Mouse (Mus musculus) olfactory bulb, adult 2 months (tissue): ENCODE measurements around the gene Stap2. TPM values are rescaled to one million over a fixed set of nuclear protein-coding genes. Genes with fewer than 3 reads are reported as not detected.

Experiments
- H3K27ac ChIP-seq: fragments of 200-500 bp; 2 replicates; pipeline ENCODE4 v1.5.1; 2012; ENCODE audit warnings: low read depth, low read length; ENCODE audit not compliant: insufficient read depth
- H3K4me1 ChIP-seq: fragments of 200-500 bp; 2 replicates; pipeline ENCODE4 v1.6.1; 2012; ENCODE audit warnings: low read length; ENCODE audit not compliant: control insufficient read depth, insufficient read depth
- H3K4me3 ChIP-seq: fragments of 200-500 bp; 2 replicates; pipeline ENCODE4 v1.5.1; 2012; ENCODE audit warnings: mild to moderate bottlenecking, low read depth, low read length, moderate library complexity; ENCODE audit not compliant: insufficient read depth
- CTCF ChIP-seq: fragments of 200-500 bp; IDR thresholded peaks from 2 replicates; pipeline ENCODE4 v1.5.1; 2012; ENCODE audit warnings: low read depth, mild to moderate bottlenecking, low read length, moderate library complexity; ENCODE audit not compliant: insufficient read depth
- POLR2A ChIP-seq: fragments of 200-500 bp; IDR thresholded peaks from 2 replicates; pipeline ENCODE4 v1.6.1; 2012; ENCODE audit warnings: mild to moderate bottlenecking, low read depth, low read length, moderate library complexity; ENCODE audit not compliant: insufficient read depth
- WGBS: fragments of 180-500 bp; shearing (Covaris S2); methylation state at CpG from one replicate; pipeline ENCODE4 v1.1.7; 2018; 5-methylcytosine and 5-hydroxymethylcytosine counted together
- polyA plus RNA-seq: library from polyadenylated mRNA; stranded (reverse); fragments of >200 nt; gene quantifications from 2 replicates; pipeline ENCODE4 v1.2.4, GENCODE M21; 2012; ENCODE audit warnings: low replicate concordance; ENCODE audit not compliant: missing spikeins, insufficient read depth, insufficient read length

Gene Stap2
- polyA plus RNA-seq, 1 experiment = not detected

DNA sequence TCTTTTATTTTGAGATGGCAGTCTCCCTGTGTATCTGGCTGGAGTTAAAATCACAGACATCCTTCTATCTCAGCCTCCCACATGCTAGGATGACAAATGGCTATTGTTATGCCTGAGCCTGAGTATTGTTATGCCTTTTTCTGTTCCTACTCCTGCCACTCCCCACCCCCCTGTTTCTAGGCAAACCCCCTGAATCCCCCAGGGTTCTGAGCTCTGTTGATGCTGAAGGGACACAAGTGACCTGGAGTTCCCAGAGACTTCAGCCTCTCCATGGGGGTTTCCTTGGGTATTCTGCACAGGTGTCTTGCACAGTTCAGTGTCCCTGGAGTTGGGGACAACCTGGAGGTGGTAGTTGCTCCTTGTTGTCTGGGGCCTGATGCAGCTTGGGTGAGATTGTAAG lies 53.3 kb downstream of the Stap2 start:
- Histone ChIP-seq H3K4me1 (peaks cover 6% of the 10 kb centered on the region; the same call in 1 of the 2 replicates), H3K4me3 (no peak overlapping the region), H3K27ac (no peak overlapping the region)
- TF ChIP-seq POLR2A (no peak), CTCF (no peak)

- Histone ChIP-seq H3K27ac (no peak overlapping the region), H3K4me3 (no peak overlapping the region), H3K4me1 (no peaks in the 10 kb centered on the region)
- no peak for TF ChIP-seq CTCF
- TF ChIP-seq POLR2A = no peak
- WGBS = 80% methylated on average over 9 of the region's 9 CpGs
Observed at GRCm38 (mm10) chr17:55950601-55951000, 54.8 kb downstream of the Stap2 start.

DNA sequence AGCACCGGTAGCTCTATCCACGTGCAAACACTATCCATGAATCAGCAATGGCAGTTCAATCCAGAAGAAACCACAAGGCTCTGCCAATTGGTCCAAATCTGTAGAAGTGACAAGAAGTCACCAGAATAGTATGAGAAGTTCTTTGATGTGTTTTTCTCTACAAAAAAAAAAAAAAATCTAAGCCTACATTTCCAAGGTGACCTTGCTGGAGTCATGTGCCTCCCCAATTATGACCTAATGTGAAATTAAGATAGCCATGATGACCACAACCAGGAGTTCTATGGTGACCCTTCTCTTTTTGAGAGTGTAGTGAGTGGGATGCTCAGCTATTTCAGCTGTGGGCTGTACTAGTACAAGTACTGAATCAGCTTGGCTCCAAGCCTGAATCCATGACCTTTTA lies 56.0 kb downstream of the Stap2 start, which contains the start of gene Zfp119b:
Gene Zfp119b, minus strand, starts transcription at position 101 of the 400 bp plus-strand sequence.
- Histone ChIP-seq H3K4me3 (no peak within 1 kb of the TSS), H3K27ac (no peak within 1 kb of the TSS), H3K4me1 (no peaks in the 10 kb centered on the region)
- 89% methylated on average over 2 of the region's 2 CpGs for WGBS
- no peak for TF ChIP-seq POLR2A
- TF ChIP-seq CTCF = no peak

GRCm38 (mm10) chr17:55948647-55949046 lies 56.7 kb downstream of the Stap2 start:
- H3K4me3 ChIP-seq = no peak overlapping the region
- TF ChIP-seq CTCF = no peak
- no peak for TF ChIP-seq POLR2A
- H3K27ac ChIP-seq = no peak overlapping the region
- no peaks in the 10 kb centered on the region for H3K4me1 ChIP-seq
- 89% methylated on average over 4 of the region's 4 CpGs for WGBS

Other genes with a start within 250 kb of the Stap2 start
- not detected in 2 replicates for gene Zfp119a, start 126.7 kb downstream of the Stap2 start, polyA plus RNA-seq
- not detected in 2 replicates for gene Zfp959, start 113.5 kb downstream of the Stap2 start, polyA plus RNA-seq
- gene Zfp119b, start 56.1 kb downstream of the Stap2 start, polyA plus RNA-seq = not detected in 2 replicates
- gene Ebi3, start 52.9 kb downstream of the Stap2 start, polyA plus RNA-seq = not detected in 2 replicates
- gene Yju2, start 46.5 kb downstream of the Stap2 start, polyA plus RNA-seq = not detected in 2 replicates
- gene Shd, start 35.1 kb downstream of the Stap2 start, polyA plus RNA-seq = not detected in 2 replicates
- not detected in 2 replicates for gene Fsd1, start 19.1 kb downstream of the Stap2 start, polyA plus RNA-seq
- not detected in 2 replicates for gene Mpnd, start 127 bp upstream of the Stap2 start, polyA plus RNA-seq
- not detected in 2 replicates for gene Sh3gl1, start 31.1 kb upstream of the Stap2 start, polyA plus RNA-seq
- not detected in 2 replicates for gene Chaf1a, start 34.9 kb upstream of the Stap2 start, polyA plus RNA-seq
- not detected in 2 replicates for gene Ubxn6, start 69.4 kb upstream of the Stap2 start, polyA plus RNA-seq
- gene Hdgfl2, start 74.0 kb upstream of the Stap2 start, polyA plus RNA-seq = 483 TPM in 1 of 2 replicates, not detected in the other
- not detected in 2 replicates for gene Plin4, start 104.2 kb upstream of the Stap2 start, polyA plus RNA-seq
- gene Plin5, start 112.0 kb upstream of the Stap2 start, polyA plus RNA-seq = not detected in 2 replicates
- not detected in 2 replicates for gene Lrg1, start 116.4 kb upstream of the Stap2 start, polyA plus RNA-seq
- gene Sema6b, start 134.8 kb upstream of the Stap2 start, polyA plus RNA-seq = not detected in 2 replicates
- not detected in 2 replicates for gene Tnfaip8l1, start 156.9 kb upstream of the Stap2 start, polyA plus RNA-seq
- not detected in 2 replicates for gene Mydgf, start 178.3 kb upstream of the Stap2 start, polyA plus RNA-seq
- not detected in 2 replicates for gene Dpp9, start 213.3 kb upstream of the Stap2 start, polyA plus RNA-seq